9 mouse cellular contexts compared by ENCODE assay signal in genomic region chr11:32138614-32138964, GRCm38 (mm10).
DNase-seq lines count a peak whose midpoint lies in the region; ATAC-seq and TF ChIP-seq lines count a peak whose summit lies in the region.
"Had no signal": no experiment of that assay in that cellular context is flagged by ENCODE, and none has a peak within 500 bp of the region (broad histone marks: within the 10 kb centered on the region; RNA-seq: fewer than 3 reads in every experiment).

No protein-coding gene starts in this region.

- H3K9ac ChIP-seq in forebrain, embryonic 14.5 days (ENCODE audit: low read length) = peak overlapping the region; percentile 40; the same call in 1 of the 2 replicates
- H3K9ac ChIP-seq in kidney, embryonic 14.5 days (ENCODE audit: low read depth, low read length) = no peak overlapping the region
- H3K9ac ChIP-seq: heart, embryonic 13.5 days had no signal

- H3K27me3 ChIP-seq in E14TG2a.4 (ENCODE audit: insufficient read depth, low read length) = 0 out of 2 replicates have a peak, but pooled peaks cover 4% of the 10 kb centered on the region
- no peaks in the 10 kb centered on the region for H3K27me3 ChIP-seq in forebrain, embryonic 14.5 days (replicated peaks; ENCODE audit: control insufficient read depth, insufficient read depth, low read length)
- H3K27me3 ChIP-seq in kidney, embryonic 14.5 days (ENCODE audit: control insufficient read depth, insufficient read depth, low read length) = no peaks in the 10 kb centered on the region

- no peaks in the 10 kb centered on the region for H3K36me3 ChIP-seq in E14TG2a.4 (ENCODE audit: insufficient read depth, low read length)
- H3K36me3 ChIP-seq in forebrain, embryonic 14.5 days (ENCODE audit: control insufficient read depth, insufficient read depth, low read length) = no peaks in the 10 kb centered on the region
- no peaks in the 10 kb centered on the region for H3K36me3 ChIP-seq in kidney, embryonic 14.5 days (ENCODE audit: control insufficient read depth, insufficient read depth, low read length)
- H3K36me3 ChIP-seq: heart, embryonic 13.5 days had no signal

- H3K9me3 ChIP-seq in E14TG2a.4 (ENCODE audit: low read length) = no peaks in the 10 kb centered on the region
- no peaks in the 10 kb centered on the region for H3K9me3 ChIP-seq in forebrain, embryonic 14.5 days (replicated peaks; ENCODE audit: control insufficient read depth, low read length)
- no peaks in the 10 kb centered on the region for H3K9me3 ChIP-seq in kidney, embryonic 14.5 days (ENCODE audit: control insufficient read depth, low read length)
- H3K9me3 ChIP-seq: heart, embryonic 13.5 days had no signal

- no peak for ATAC-seq in forebrain, embryonic 14.5 days
- ATAC-seq in kidney, embryonic 14.5 days (ENCODE audit: low FRiP score, low TSS enrichment) = no peak
- no peak for ATAC-seq in activated CD4-positive, CD25-positive, alpha-beta regulatory T cell, adult 4 months

- H3K4me1 ChIP-seq in E14TG2a.4 (replicated peaks; ENCODE audit: low read depth, low read length) = peaks cover 52% of the 10 kb centered on the region
- H3K4me1 ChIP-seq in forebrain, embryonic 14.5 days (ENCODE audit: control insufficient read depth, insufficient read depth, low read length) = peaks cover 48% of the 10 kb centered on the region
- peaks cover 5% of the 10 kb centered on the region for H3K4me1 ChIP-seq in kidney, embryonic 14.5 days (ENCODE audit: control insufficient read depth, insufficient read depth, low read length)

- H3K27ac ChIP-seq in forebrain, embryonic 14.5 days (ENCODE audit: low read depth, low read length) = peak overlapping the region; percentile 49
- H3K27ac ChIP-seq in kidney, embryonic 14.5 days (ENCODE audit: low read depth, low read length) = no peak overlapping the region
- H3K27ac ChIP-seq: heart, embryonic 13.5 days had no signal

- H3K4me2 ChIP-seq in forebrain, embryonic 14.5 days (ENCODE audit: low read length) = no peak overlapping the region
- 0 out of 2 replicates have a peak overlapping the region, but pooled peaks have one; percentile 1 for H3K4me2 ChIP-seq in kidney, embryonic 14.5 days (replicated peaks; ENCODE audit: low read depth, low read length)

- H3K4me3 ChIP-seq in E14TG2a.4 (replicated peaks; ENCODE audit: low read length) = 0 out of 2 replicates have a peak overlapping the region, but pooled peaks have one; percentile 13
- H3K4me3 ChIP-seq in forebrain, embryonic 14.5 days (ENCODE audit: low read depth, low read length) = no peak overlapping the region
- H3K4me3 ChIP-seq in kidney, embryonic 14.5 days (ENCODE audit: low read length) = no peak overlapping the region
- H3K4me3 ChIP-seq: heart, embryonic 13.5 days had no signal

- TF ChIP-seq CTCF in E14TG2a.4 (conservative IDR thresholded peaks at IDR 0.05; ENCODE audit: low read length) = no peak

- 39% methylated on average over 9 of the region's 9 CpGs for WGBS in forebrain, embryonic 14.5 days
- 41% methylated on average over 9 of the region's 9 CpGs for WGBS in kidney, embryonic 14.5 days

- peak; percentile 41 for DNase-seq in forebrain, embryonic 14.5 days (ENCODE audit: low spot score)
- peak; percentile 19 for DNase-seq in lung, postnatal 36 days
- no peak for DNase-seq in adrenal gland, adult 8-10 months
- DNase-seq in layer of hippocampus, adult 9-11 months = no peak
- DNase-seq in cerebellum, adult 9-10 months = no peak

Comparison
In these comparisons a context has a peak if more than half of its experiments do, and no peak if none do; other contexts are left out.
1. DNase-seq: peak in forebrain, embryonic 14.5 days (single experiment) and lung, postnatal 36 days (single experiment); none in adrenal gland, adult 8-10 months (single experiment), layer of hippocampus, adult 9-11 months (single experiment) and cerebellum, adult 9-10 months (single experiment).